Comparison of ENCODE assay signal across 8 mouse cellular contexts in the genomic region with DNA sequence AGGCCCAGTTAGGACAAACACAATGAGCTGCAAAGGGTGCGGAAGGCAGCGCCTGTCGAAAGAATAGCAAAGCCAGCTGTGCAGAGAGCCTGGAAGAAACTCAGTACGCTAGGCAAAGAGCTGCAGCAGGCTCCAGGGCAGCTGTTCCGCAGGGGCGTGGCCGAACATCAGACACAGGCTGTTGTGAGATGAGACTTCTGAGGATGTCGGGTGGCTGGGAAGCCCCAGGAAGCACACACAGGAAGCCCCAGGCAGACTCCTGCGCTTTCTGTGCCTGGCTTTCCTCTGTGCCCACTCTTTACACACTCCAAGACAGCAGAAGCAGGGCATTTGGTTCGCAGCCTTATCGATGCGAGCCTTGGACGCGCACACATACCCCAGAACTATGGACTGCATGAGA. TPM values are rescaled to one million over a fixed set of nuclear protein-coding genes. Genes with fewer than 3 reads are reported as not detected.
DNase-seq lines count a peak whose midpoint lies in the region; ATAC-seq lines count a peak whose summit lies in the region.

No protein-coding gene starts in this region.

- no peak for ATAC-seq in hindbrain, embryonic 15.5 days (ENCODE audit: low FRiP score, low read depth)
- ATAC-seq in midbrain, embryonic 13.5 days = peak; percentile 20; the same call in 1 of the 2 replicates

- no peaks in the 10 kb centered on the region for H3K9me3 ChIP-seq in hindbrain, embryonic 15.5 days
- H3K9me3 ChIP-seq in midbrain, embryonic 13.5 days = no peaks in the 10 kb centered on the region

- H3K36me3 ChIP-seq in hindbrain, embryonic 15.5 days = no peaks in the 10 kb centered on the region
- no peaks in the 10 kb centered on the region for H3K36me3 ChIP-seq in midbrain, embryonic 13.5 days

- H3K4me3 ChIP-seq in hindbrain, embryonic 15.5 days = no peak overlapping the region
- 0 out of 2 replicates have a peak overlapping the region, but pooled peaks have one; percentile 7 for H3K4me3 ChIP-seq in midbrain, embryonic 13.5 days (replicated peaks)

- H3K27me3 ChIP-seq in hindbrain, embryonic 15.5 days = no peaks in the 10 kb centered on the region
- H3K27me3 ChIP-seq in midbrain, embryonic 13.5 days = 0 out of 2 replicates have a peak, but pooled peaks cover 3% of the 10 kb centered on the region

- H3K4me2 ChIP-seq in hindbrain, embryonic 15.5 days = peak overlapping the region; percentile 26
- peak overlapping the region; percentile 26 for H3K4me2 ChIP-seq in midbrain, embryonic 13.5 days (replicated peaks)

- no peak overlapping the region for H3K27ac ChIP-seq in hindbrain, embryonic 15.5 days (replicated peaks)
- H3K27ac ChIP-seq in midbrain, embryonic 13.5 days = no peak overlapping the region

- peak; percentile 20 for DNase-seq in retina, postnatal 1 day
- no peak for DNase-seq in retina, embryonic 14.5 days (ENCODE audit: low spot score)
- peak; percentile 29 for DNase-seq in forelimb bud, embryonic 11.5 days (ENCODE audit: low read depth, low spot score)
- peak; percentile 56 to 76 for DNase-seq in thymus, postnatal 36 days
- DNase-seq in frontal cortex, adult 2 months (ENCODE audit: extremely low spot score in 1 of 2, low spot score in 1 of 2) = no peak
- no peak for DNase-seq in natural killer cell, adult 2 months (ENCODE audit: low spot score in 2 of 2)

- H3K4me1 ChIP-seq in hindbrain, embryonic 15.5 days (replicated peaks) = no peaks in the 10 kb centered on the region
- H3K4me1 ChIP-seq in midbrain, embryonic 13.5 days (replicated peaks) = no peaks in the 10 kb centered on the region

- 49% methylated on average over 14 of the region's 14 CpGs for WGBS in hindbrain, embryonic 15.5 days
- 46% methylated on average over 14 of the region's 14 CpGs for WGBS in midbrain, embryonic 13.5 days

- H3K9ac ChIP-seq in hindbrain, embryonic 15.5 days = no peak overlapping the region
- no peak overlapping the region for H3K9ac ChIP-seq in midbrain, embryonic 13.5 days (replicated peaks)

RNA-seq across cellular contexts. Expression of gene Hkdc1, which starts 17.4 kb away (rescaled TPM):
- polyA plus RNA-seq in hindbrain, embryonic 15.5 days (2015; fragmentation: Nextera tagmentation; extraction: Ambion mirVana) = 0.59 and 0.97 TPM in 2 replicates
- polyA plus RNA-seq in midbrain, embryonic 13.5 days (2015; fragmentation: Nextera tagmentation; extraction: Ambion mirVana) = 0.13 and 0.14 TPM in 2 replicates
- 14.2 and 16.0 TPM in 2 replicates for polyA plus RNA-seq in frontal cortex, adult 2 months (2012; rRNA removed)

RNA-seq across cellular contexts. Expression of gene Hk1, which starts 25.2 kb away (rescaled TPM):
- polyA plus RNA-seq in hindbrain, embryonic 15.5 days (2015; fragmentation: Nextera tagmentation; extraction: Ambion mirVana) = 128 and 140 TPM in 2 replicates
- polyA plus RNA-seq in midbrain, embryonic 13.5 days (2015; fragmentation: Nextera tagmentation; extraction: Ambion mirVana) = 70.0 and 72.9 TPM in 2 replicates
- 206 and 220 TPM in 2 replicates for polyA plus RNA-seq in frontal cortex, adult 2 months (2012; rRNA removed)

RNA-seq across cellular contexts. Expression of gene 4930507D05Rik, which starts 44.4 kb away (rescaled TPM):
- polyA plus RNA-seq in hindbrain, embryonic 15.5 days (2015; fragmentation: Nextera tagmentation; extraction: Ambion mirVana) = 0.91 and 0.98 TPM in 2 replicates
- polyA plus RNA-seq in midbrain, embryonic 13.5 days (2015; fragmentation: Nextera tagmentation; extraction: Ambion mirVana) = 1.2 and 1.4 TPM in 2 replicates
- 0.95 and 1.1 TPM in 2 replicates for polyA plus RNA-seq in frontal cortex, adult 2 months (2012; rRNA removed)

RNA-seq across cellular contexts. Expression of gene Supv3l1, which starts 44.6 kb away (rescaled TPM):
- polyA plus RNA-seq in hindbrain, embryonic 15.5 days (2015; fragmentation: Nextera tagmentation; extraction: Ambion mirVana) = 21.3 and 21.5 TPM in 2 replicates
- polyA plus RNA-seq in midbrain, embryonic 13.5 days (2015; fragmentation: Nextera tagmentation; extraction: Ambion mirVana) = 23.3 and 23.6 TPM in 2 replicates
- polyA plus RNA-seq in frontal cortex, adult 2 months (2012; rRNA removed) = 30.0 and 33.8 TPM in 2 replicates

Comparison
In these comparisons a context has a peak if more than half of its experiments do, and no peak if none do; other contexts are left out.
1. DNase-seq: peak in retina, postnatal 1 day (single experiment), forelimb bud, embryonic 11.5 days (single experiment) and thymus, postnatal 36 days (2 of 2); none in retina, embryonic 14.5 days (single experiment), frontal cortex, adult 2 months (0 of 2) and natural killer cell, adult 2 months (0 of 2).